Mouse (Mus musculus): ENCODE data around the gene Aoc3.

DNA sequence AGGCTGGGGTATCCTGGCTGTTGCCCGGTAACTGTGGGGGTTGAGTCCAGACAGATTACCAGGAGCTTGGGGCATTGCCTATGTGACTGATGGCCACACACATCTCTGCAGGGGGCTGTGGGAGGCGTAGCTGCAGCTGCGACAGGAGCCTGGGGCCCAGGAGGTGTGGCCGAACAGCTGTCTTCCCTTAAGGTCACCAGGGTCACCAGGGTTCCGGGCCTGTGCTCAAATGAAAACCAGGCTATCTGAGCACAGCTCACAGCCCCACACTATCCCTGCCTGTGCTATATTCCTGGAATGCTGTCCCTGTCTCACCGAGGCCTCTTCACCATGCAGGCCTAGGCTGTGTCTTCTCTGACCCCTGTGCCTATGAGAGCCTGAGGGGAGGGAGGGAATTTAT is 4.1 kb downstream of the Aoc3 start:
- TF ChIP-seq CTCF (IDR thresholded peaks at IDR 0.05; ENCODE audit: control insufficient read depth, insufficient read depth, insufficient read length) = no peak
- TF ChIP-seq MAX (IDR thresholded peaks at IDR 0.05) = no peak
- TF ChIP-seq USF1 (IDR thresholded peaks at IDR 0.05; ENCODE audit: low read depth) = no peak
- no peak for TF ChIP-seq CEBPB (IDR thresholded peaks at IDR 0.05; ENCODE audit: low read depth)
- no peak for TF ChIP-seq MYOG (IDR thresholded peaks at IDR 0.05; ENCODE audit: control insufficient read depth, extremely low read depth, insufficient read length)
- no peak for TF ChIP-seq MYOD1 (IDR thresholded peaks at IDR 0.05; ENCODE audit: control insufficient read depth, insufficient read length, low read depth)

All from C2C12 (cell line).